Mouse (Mus musculus) heart, adult 2 months (tissue): ENCODE data around the gene Hsp90aa1.
"Not testable (repeated sequence)": the region's sequence is repeated elsewhere in the genome, so short reads cannot be mapped to it uniquely, and the experiment has no call there.

Experiments
- EP300 ChIP-seq: fragments of 200-500 bp; IDR thresholded peaks from 2 replicates; pipeline ENCODE4 v1.6.1; 2011; ENCODE audit warnings: low read depth, low read length, control low read depth; ENCODE audit not compliant: insufficient read depth
- POLR2A ChIP-seq: fragments of 200-500 bp; IDR thresholded peaks from 2 replicates; pipeline ENCODE4 v1.6.1; 2011; ENCODE audit warnings: mild to moderate bottlenecking, low read depth, low read length, control low read depth; ENCODE audit not compliant: insufficient read depth

DNA sequence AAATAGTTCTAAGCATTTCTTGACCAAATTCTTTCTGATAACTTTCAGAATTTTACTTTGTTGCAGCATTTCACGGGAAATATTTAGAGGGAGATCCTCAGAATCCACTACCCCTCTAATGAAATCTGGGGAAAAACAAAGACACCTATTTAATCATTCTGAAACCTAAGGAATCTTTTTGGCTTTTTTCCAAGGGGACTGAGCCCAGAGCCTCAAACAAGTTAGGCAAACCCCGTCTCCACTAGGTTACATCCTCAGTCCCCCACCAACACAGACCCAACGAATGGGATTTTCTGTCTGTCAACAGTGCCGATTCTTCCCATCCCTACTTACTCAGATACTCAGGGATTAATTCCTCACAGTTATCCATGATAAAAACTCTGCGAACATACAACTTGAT lies 9.2 kb downstream of the Hsp90aa1 start:
- not testable (repeated sequence) for TF ChIP-seq EP300, POLR2A
